27 mouse cellular contexts compared by ENCODE assay signal in the genomic region with DNA sequence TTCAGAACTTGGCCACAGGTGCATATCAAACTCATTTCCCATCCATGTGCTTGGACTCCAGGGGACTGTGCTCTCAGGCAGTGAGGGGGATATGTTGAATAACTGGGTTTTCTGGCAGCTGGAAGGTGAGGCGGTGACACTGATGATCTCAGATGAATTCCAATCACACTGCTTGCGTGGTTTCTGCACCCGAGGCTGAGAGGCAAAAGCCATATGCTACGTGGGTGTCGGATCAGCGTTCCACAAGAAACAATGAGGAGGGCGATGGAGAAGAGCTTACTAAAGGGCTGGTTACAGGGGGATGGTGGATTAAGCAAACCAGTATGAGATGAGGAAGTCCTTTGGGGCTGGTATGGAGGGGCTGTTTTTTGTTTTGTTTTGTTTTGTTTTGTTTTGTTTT.
"Had no signal": no experiment of that assay in that cellular context is flagged by ENCODE, and none has a peak within 500 bp of the region (broad histone marks: within the 10 kb centered on the region; RNA-seq: fewer than 3 reads in every experiment).

No protein-coding gene starts in this region.

- H3K27me3 ChIP-seq: heart, embryonic 13.5 days; heart, embryonic 15.5 days; hindbrain, embryonic 12.5 days; intestine, embryonic 15.5 days; limb, embryonic 12.5 days; liver, embryonic 13.5 days had no signal

- H3K36me3 ChIP-seq: heart, embryonic 13.5 days; heart, embryonic 15.5 days; hindbrain, embryonic 10.5 days; hindbrain, embryonic 12.5 days; intestine, embryonic 15.5 days; limb, embryonic 10.5 days; limb, embryonic 12.5 days; liver, embryonic 13.5 days had no signal

- H3K9me3 ChIP-seq: heart, embryonic 13.5 days; heart, embryonic 15.5 days; hindbrain, embryonic 10.5 days; hindbrain, embryonic 12.5 days; intestine, embryonic 15.5 days; limb, embryonic 10.5 days; limb, embryonic 12.5 days; liver, embryonic 13.5 days had no signal

- H3K4me1 ChIP-seq: heart, embryonic 13.5 days; heart, embryonic 15.5 days; intestine, embryonic 15.5 days; limb, embryonic 12.5 days; liver, embryonic 13.5 days had no signal

- H3K4me2 ChIP-seq: heart, embryonic 11.5 days; heart, embryonic 13.5 days; heart, embryonic 15.5 days; hindbrain, embryonic 12.5 days; hindbrain, embryonic 14.5 days; intestine, embryonic 15.5 days; limb, embryonic 12.5 days; liver, embryonic 11.5 days; liver, embryonic 13.5 days had no signal

- ATAC-seq: forebrain, embryonic 16.5 days; hindbrain, embryonic 16.5 days; inflammation-experienced regulatory T-cells, adult 6 months; intestine, embryonic 15.5 days; intestine, postnatal 0 days had no signal

- DNase-seq: gastrocnemius, adult 2 months; gastrocnemius, postnatal 10 days; gastrocnemius, postnatal 25 days; heart, adult 2 months; heart, postnatal 4 days; kidney, adult 18-20 months; kidney, adult 8-10 months; kidney, postnatal 10 days; kidney, postnatal 25 days; kidney, postnatal 4 days; liver; liver, embryonic 13.5 days had no signal

- H3K4me3 ChIP-seq: gastrocnemius, adult 2 months; heart, adult 2 months; heart, embryonic 13.5 days; heart, embryonic 15.5 days; hindbrain, embryonic 10.5 days; hindbrain, embryonic 12.5 days; intestine, embryonic 15.5 days; left cerebral cortex, adult 2 months; limb, embryonic 10.5 days; limb, embryonic 12.5 days; liver, embryonic 13.5 days had no signal

- H3K27ac ChIP-seq: gastrocnemius, adult 2 months; heart, adult 2 months; heart, embryonic 13.5 days; heart, embryonic 15.5 days; hindbrain, embryonic 10.5 days; hindbrain, embryonic 12.5 days; hindbrain, embryonic 14.5 days; intestine, embryonic 15.5 days; left cerebral cortex, adult 2 months; limb, embryonic 10.5 days; limb, embryonic 12.5 days; liver, embryonic 13.5 days had no signal

- H3K9ac ChIP-seq: heart, embryonic 13.5 days; heart, embryonic 15.5 days; hindbrain, embryonic 12.5 days; hindbrain, embryonic 14.5 days; intestine, embryonic 15.5 days; limb, embryonic 12.5 days; liver, embryonic 13.5 days had no signal
